Mouse (Mus musculus) liver, embryonic 14.5 days (tissue): Measurements from ENCODE around the gene Zc3h18. TPM values are rescaled to one million over a fixed set of nuclear protein-coding genes. Genes with fewer than 3 reads are reported as not detected.
A peak's percentile ranks its signal among the peaks of the same experiment; 100 is the strongest.

Experiments used
- ATAC-seq: fragments of 200-750 bp; cut with Nextera tagmentation; 2 replicates; pipeline ENCODE4 v1.8.0; 2017; ENCODE audit warnings: moderate number of reproducible peaks, mild to moderate bottlenecking, moderate library complexity; ENCODE audit not compliant: insufficient read depth
- DNase-seq, 3 experiments: peaks; one replicate each; pipeline ENCODE4 v3.0.0-alpha.2; 2012 to 2013; ENCODE audit warnings: low read depth in 3 of 3, low spot score in 3 of 3
- H3K27ac ChIP-seq: fragments of 300-500 bp; sonication (generic); 2 replicates; pipeline ENCODE4 v1.5.1; 2014; ENCODE audit warnings: moderate library complexity, mild to moderate bottlenecking, control low read depth, inconsistent platforms
- H3K27me3 ChIP-seq: fragments of 300-500 bp; sonication (generic); 2 replicates; pipeline ENCODE4 v1.6.1; 2014; ENCODE audit warnings: mild to moderate bottlenecking, low read length, moderate library complexity; ENCODE audit not compliant: control insufficient read depth, insufficient read depth
- H3K36me3 ChIP-seq: fragments of 300-500 bp; sonication (generic); replicated peaks from 2 replicates; pipeline ENCODE4 v1.6.1; 2014; ENCODE audit warnings: low read depth; ENCODE audit not compliant: control insufficient read depth, insufficient read depth
- H3K4me1 ChIP-seq, 2 experiments: fragments of 200-500 bp in 1 of 2; fragments of 300-500 bp in 1 of 2; sonication (generic) in 1 of 2; replicated peaks; 2 replicates each; pipeline ENCODE4 v1.6.1; 2012 to 2014; ENCODE audit warnings: antibody characterized with exemption in 1 of 2, inconsistent platforms in 1 of 2, low read length in 1 of 2; ENCODE audit not compliant: control insufficient read depth in 2 of 2, insufficient read depth in 2 of 2
- H3K4me2 ChIP-seq: fragments of 300-500 bp; sonication (generic); 2 replicates; pipeline ENCODE4 v1.6.1; 2014; ENCODE audit warnings: low read depth, mild to moderate bottlenecking, control low read depth, moderate library complexity
- H3K4me3 ChIP-seq, 2 experiments: fragments of 200-500 bp in 1 of 2; fragments of 300-500 bp in 1 of 2; sonication (generic) in 1 of 2; 2 replicates each; pipeline ENCODE4 v1.5.1; 2012 to 2014; ENCODE audit warnings: low read depth in 2 of 2, low read length in 2 of 2, mild to moderate bottlenecking in 2 of 2, control low read depth in 1 of 2, inconsistent platforms in 1 of 2, moderate library complexity in 1 of 2; ENCODE audit not compliant: insufficient read depth in 1 of 2
- H3K9ac ChIP-seq: fragments of 300-500 bp; sonication (generic); replicated peaks from 2 replicates; pipeline ENCODE4 v1.6.1; 2014; ENCODE audit warnings: mild to moderate bottlenecking, control low read depth, moderate library complexity
- H3K9me3 ChIP-seq: fragments of 300-500 bp; sonication (generic); 2 replicates; pipeline ENCODE4 v1.6.1; 2016; ENCODE audit warnings: low read length, mixed read lengths; ENCODE audit not compliant: control insufficient read depth
- CTCF ChIP-seq: IDR thresholded peaks from 2 replicates; pipeline ENCODE4 v1.5.1; 2016; ENCODE audit warnings: antibody characterized with exemption, low read depth, control low read depth
- EP300 ChIP-seq: IDR thresholded peaks from 2 replicates; pipeline ENCODE4 v1.6.1; 2016; ENCODE audit warnings: antibody characterized with exemption, low read depth
- WGBS: fragments of 180-500 bp; shearing (Covaris S2); extraction: QIAGEN DNeasy Blood & Tissue Kit; methylation state at CpG from one replicate; pipeline ENCODE4 v1.1.7; 2014; ENCODE audit not compliant: insufficient replicate concordance; 5-methylcytosine and 5-hydroxymethylcytosine counted together
- polyA plus RNA-seq, 2 experiments: library from polyadenylated mRNA; depleted of rRNA in 1 of 2; stranded (reverse) in 1 of 2; unstranded in 1 of 2; fragments of >200 nt; fragmentation: Nextera tagmentation in 1 of 2; extraction: Ambion mirVana in 1 of 2; gene quantifications; 2 replicates each; pipeline versions ENCODE4 v1.2.1 to v1.2.3; 2012 to 2014

The Zc3h18 gene
- polyA plus RNA-seq, 2 experiments, result 12.8 to 20.4 TPM

DNA sequence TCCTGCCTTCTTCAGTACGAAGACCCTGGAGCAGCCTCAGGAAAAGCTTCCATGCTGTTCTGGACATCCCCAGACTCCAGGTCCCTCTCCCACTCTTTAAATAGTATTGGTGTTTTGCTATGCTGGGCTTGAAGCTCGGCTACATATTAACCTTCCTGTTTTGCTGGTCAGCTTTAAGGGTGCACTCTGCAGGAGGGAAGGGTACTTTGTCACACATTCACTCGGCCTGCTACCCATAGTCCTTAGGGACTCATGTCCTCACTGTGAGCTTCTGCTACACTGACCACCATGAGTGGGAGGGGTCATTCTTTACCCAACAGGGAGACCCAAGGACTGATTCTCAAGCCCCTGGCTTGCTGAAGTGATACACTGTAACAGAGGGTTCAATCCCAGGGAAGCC lies 54.2 kb downstream of the Zc3h18 start:
- Histone ChIP-seq H3K9me3 (no peaks in the 10 kb centered on the region), H3K27ac (no peak overlapping the region), H3K9ac (no peak overlapping the region), H3K27me3 (no peaks in the 10 kb centered on the region), H3K4me2 (no peak overlapping the region), H3K36me3 (no peaks in the 10 kb centered on the region), H3K4me3 (no peak overlapping the region), H3K4me1 (peaks cover 3 to 15% of the 10 kb centered on the region in 2 experiments)
- no peak for DNase-seq
- no peak for TF ChIP-seq EP300
- TF ChIP-seq CTCF, result no peak
- WGBS, result 53% methylated on average over 3 of the region's 3 CpGs
- no peak for ATAC-seq

DNA sequence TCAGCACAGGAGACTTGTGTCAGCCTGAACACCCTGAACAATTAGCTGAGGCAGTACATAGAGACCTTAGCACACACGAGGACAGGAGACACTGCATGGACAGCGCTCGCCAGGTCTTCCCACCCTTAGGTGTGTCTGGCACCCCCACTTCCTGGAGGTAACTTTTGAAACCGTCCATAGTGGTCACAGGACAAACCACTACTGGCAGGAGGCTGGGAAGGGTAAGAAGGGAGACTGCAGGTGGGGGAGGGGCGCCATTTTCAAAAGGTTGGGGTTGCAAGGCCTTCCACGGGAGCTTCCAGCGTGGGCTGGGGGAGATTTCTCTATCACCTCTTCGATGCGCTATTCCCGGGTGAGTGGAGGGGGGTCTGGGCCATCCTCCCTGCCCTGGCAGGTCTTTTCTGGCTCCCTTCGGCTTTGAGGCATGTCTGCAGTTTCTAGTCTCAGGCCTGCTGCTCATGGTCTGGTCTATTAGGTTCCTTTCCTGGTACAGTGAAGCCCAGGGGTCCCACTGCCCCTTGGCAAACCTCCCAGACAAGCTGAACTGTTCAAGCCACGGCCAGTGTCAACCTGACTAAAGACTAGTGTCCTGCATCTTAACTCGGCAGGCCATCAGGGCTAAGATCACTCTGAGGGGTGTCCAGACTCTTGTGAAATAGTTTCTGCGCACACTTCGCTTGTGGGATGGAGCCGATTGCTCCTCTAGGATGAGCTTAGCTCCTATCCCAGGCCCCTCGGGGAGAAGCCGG lies 55.5 kb downstream of the Zc3h18 start:
- no peak for TF ChIP-seq CTCF
- TF ChIP-seq EP300, result no peak
- H3K27ac ChIP-seq, result peak overlapping the region; percentile 6; the same call in 1 of the 2 replicates
- H3K4me3 ChIP-seq, result peak overlapping the region; percentile 56
- ATAC-seq (no peak; the same call in 1 of the 2 replicates), DNase-seq (no peak)
- peaks cover 3 to 15% of the 10 kb centered on the region in 2 experiments for H3K4me1 ChIP-seq
- H3K9ac ChIP-seq, result peak overlapping the region; percentile 12; the same call in 1 of the 2 replicates
- H3K4me2 ChIP-seq, result peak overlapping the region; percentile 72
- no peaks in the 10 kb centered on the region for H3K36me3 ChIP-seq
- no peaks in the 10 kb centered on the region for H3K27me3 ChIP-seq
- H3K9me3 ChIP-seq, result no peaks in the 10 kb centered on the region
- WGBS, result 20% methylated on average over 18 of the region's 18 CpGs

DNA sequence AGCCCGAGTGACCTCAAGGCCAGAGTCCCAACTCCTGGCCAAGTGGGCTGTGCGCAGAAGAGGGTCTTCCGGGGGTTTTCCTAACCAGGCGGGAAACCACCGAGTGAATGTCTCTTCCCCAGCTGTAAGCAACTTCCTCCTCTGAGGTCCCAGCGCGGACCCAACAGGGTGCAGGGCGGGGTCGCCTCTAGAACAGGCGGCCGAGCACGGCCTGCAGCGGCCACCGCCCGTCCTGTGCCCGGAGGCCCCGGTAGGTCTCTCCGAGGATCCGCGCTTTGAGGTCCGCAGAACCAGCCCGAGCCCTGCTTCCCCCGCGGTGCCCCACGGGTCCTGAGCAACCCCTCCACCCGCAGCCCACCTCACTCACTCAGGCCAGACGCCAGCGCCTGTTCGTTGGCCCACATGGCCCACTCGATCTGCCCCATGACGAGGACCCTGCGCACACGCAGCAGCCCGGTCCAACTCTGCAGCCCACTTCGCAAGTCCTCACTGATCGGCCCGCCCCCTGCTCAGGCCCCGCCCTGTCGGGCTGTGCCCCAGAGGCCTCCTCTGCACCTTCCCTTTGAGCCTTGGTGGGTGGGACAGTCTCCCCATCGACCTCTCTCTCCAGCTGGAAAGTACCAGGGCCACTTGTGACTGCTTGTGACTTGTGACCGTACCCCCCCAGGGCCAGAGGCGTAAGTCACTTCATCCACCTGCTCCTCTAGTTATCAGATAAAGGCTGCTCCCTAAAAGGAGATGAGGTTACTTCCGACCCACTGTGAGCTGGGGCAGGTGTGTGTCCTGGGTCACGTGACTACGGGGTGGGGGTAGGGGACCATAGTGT lies 56.2 kb downstream of the Zc3h18 start, which contains the start of gene Cyba:
Cyba (minus strand) TSS at position 488 of the 826 bp plus-strand sequence.
- H3K4me2 ChIP-seq, result peak within 1 kb of the TSS; percentile 72
- no peaks in the 10 kb centered on the region for H3K36me3 ChIP-seq

DNA sequence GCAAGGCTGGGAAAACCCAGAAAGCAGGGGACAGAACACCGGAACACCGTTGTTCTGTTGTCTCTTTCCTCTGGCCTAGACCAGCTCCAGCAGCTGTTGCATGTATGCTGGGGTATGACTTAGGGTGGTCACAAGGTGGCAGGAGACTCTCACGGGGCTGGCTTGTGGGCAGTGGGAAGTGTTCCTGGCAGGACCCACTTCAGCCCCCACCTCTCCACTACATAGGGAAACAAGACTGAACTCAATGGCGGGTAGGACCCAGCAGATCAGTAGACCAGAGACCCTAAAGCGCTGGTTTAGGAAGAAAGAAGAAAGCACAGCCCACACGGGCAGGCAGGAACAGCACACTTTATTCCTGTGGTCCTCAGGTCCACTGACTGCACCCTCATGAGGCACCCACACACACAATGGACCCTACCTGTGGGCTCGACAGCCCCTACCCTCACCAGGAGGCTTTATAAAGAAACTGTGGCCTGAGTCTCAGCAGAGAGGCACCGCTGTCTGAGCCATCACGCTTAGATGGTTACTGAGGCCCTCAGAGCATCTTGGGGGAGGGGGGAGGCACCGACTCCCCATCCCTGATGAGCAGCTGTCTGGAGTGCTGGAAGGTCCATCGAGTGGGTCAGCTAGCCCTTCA lies 57.0 kb downstream of the Zc3h18 start:
- H3K27ac ChIP-seq, result no peak overlapping the region

More for the DNA sequence above, 56.2 kb downstream of the Zc3h18 start, which contains the start of gene Cyba:
- Histone ChIP-seq H3K4me3 (peak within 1 kb of the TSS; percentile 56), H3K4me1 (peaks cover 3 to 15% of the 10 kb centered on the region in 2 experiments), H3K27ac (peak within 1 kb of the TSS; percentile 6; the same call in 1 of the 2 replicates), H3K9me3 (no peaks in the 10 kb centered on the region), H3K9ac (peak within 1 kb of the TSS; percentile 50), H3K27me3 (no peaks in the 10 kb centered on the region)
- ATAC-seq, result peak; percentile 69
- WGBS, result 2% methylated on average over 45 of the region's 45 CpGs
- peak in 2 of 3 experiments; percentile 33 to 49 for DNase-seq
- no peak for TF ChIP-seq CTCF
- TF ChIP-seq EP300, result no peak

More for the DNA sequence above, 57.0 kb downstream of the Zc3h18 start:
- peaks cover 3 to 19% of the 10 kb centered on the region in 2 experiments for H3K4me1 ChIP-seq
- H3K9ac ChIP-seq, result no peak overlapping the region
- WGBS, result 56% methylated on average over 11 of the region's 11 CpGs
- H3K36me3 ChIP-seq, result no peaks in the 10 kb centered on the region
- DNase-seq (no peak), ATAC-seq (peak; percentile 30)
- no peaks in the 10 kb centered on the region for H3K27me3 ChIP-seq
- no peaks in the 10 kb centered on the region for H3K9me3 ChIP-seq
- no peak overlapping the region; a peak in 1 of 4 replicates for H3K4me3 ChIP-seq
- TF ChIP-seq EP300 (no peak), CTCF (peak; percentile 55)
- peak overlapping the region; percentile 72 for H3K4me2 ChIP-seq
